Mouse (Mus musculus) brown adipose tissue, adult 24 weeks (tissue): ENCODE data around the gene Higd1b. TPM values are rescaled to one million over a fixed set of nuclear protein-coding genes. Genes with fewer than 3 reads are reported as not detected.
A peak's percentile ranks its signal among the peaks of the same experiment; 100 is the strongest.

Experiments
- H3K27ac ChIP-seq: fragments of 200-500 bp; replicated peaks from 2 replicates; pipeline ENCODE4 v1.5.1; 2012; ENCODE audit warnings: low read depth, mild to moderate bottlenecking, low read length
- H3K4me1 ChIP-seq: fragments of 200-500 bp; 2 replicates; pipeline ENCODE4 v1.6.1; 2012; ENCODE audit warnings: low read length, mixed read lengths; ENCODE audit not compliant: control insufficient read depth, insufficient read depth, insufficient read length
- H3K4me3 ChIP-seq: fragments of 200-500 bp; 2 replicates; pipeline ENCODE4 v1.5.1; 2012; ENCODE audit warnings: low read depth, mild to moderate bottlenecking, low read length, moderate library complexity; ENCODE audit not compliant: insufficient read depth
- polyA plus RNA-seq: library from polyadenylated mRNA; stranded (reverse); fragments of >200 nt; gene quantifications from 2 replicates; pipeline ENCODE4 v1.2.4, GENCODE M21; 2012; ENCODE audit not compliant: missing spikeins, insufficient read depth, insufficient read length

Higd1b gene
- polyA plus RNA-seq, 1 experiment: 20.1 TPM

DNA sequence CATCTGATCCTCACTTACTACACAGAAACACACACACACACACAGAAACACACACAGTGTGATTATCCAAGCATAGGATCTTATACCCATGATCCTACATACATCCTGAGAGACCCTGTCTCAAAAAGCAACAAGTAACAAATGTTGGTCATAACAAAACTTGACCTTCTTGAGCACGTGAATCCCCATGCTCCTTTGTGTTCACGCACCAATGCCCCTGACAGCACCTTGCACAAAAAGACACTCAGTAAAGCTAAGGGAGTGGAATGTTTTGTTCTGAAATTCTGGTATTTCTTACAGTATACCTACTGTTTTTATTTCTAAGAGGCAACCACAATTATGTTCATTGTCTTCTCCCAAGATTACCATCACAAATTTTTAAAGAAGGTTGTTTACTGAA, 43.9 kb downstream of the Higd1b start:
- Histone ChIP-seq H3K4me3 (no peak overlapping the region), H3K4me1 (0 out of 2 replicates have a peak, but pooled peaks cover 2% of the 10 kb centered on the region)

GRCm38 (mm10) chr11:102880585-102881313, 45.1 kb downstream of the Higd1b start, which contains the start of the genes Eftud2 and Ccdc103:
Eftud2 (minus strand) TSS chr11:102880985.
Ccdc103 (plus strand) TSS chr11:102881204.
- Histone ChIP-seq H3K4me1 (0 out of 2 replicates have a peak, but pooled peaks cover 2% of the 10 kb centered on the region), H3K27ac (peak within 1 kb of the TSS; percentile 93), H3K4me3 (peak within 1 kb of the TSS; percentile 76)

More for the DNA sequence above, 43.9 kb downstream of the Higd1b start:
- no peak overlapping the region for H3K27ac ChIP-seq

GRCm38 (mm10) chr11:102881314-102882198, 45.9 kb downstream of the Higd1b start:
- Histone ChIP-seq H3K4me1 (0 out of 2 replicates have a peak, but pooled peaks cover 2% of the 10 kb centered on the region), H3K27ac (no peak overlapping the region), H3K4me3 (peak overlapping the region; percentile 76)

DNA sequence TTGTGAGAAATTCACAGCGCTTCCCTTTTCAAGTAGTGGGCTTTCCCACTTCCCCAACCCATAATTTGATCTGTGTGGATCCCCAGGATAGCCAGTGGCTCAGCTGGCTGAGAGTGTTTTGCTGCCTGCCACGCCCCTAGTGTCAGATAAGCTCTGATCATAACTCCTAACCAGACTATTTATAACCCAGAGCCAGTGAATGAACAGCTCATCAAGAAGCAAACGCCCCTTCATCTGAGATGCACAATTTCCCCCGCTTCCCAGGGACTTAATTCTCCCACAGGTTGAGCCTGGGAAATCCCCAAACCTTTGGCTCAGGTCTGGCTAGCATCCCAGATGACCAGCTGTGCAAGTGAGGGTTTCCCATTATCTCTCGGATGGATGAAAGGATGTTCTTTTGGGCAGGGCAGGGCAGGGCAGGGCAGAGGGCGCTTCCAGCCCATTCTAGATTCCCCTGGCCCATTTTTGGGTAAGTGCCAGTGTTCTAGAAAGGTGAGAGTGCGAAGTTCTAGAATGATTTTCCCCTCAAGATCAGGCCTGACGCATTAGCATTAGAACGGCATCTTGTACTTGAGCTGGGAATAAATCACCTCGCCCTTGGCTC, 49.1 kb downstream of the Higd1b start, which contains the start of gene Fam187a:
Fam187a (plus strand) TSS at position 554 of the 604 bp plus-strand sequence.
- Histone ChIP-seq H3K4me3 (no peak within 1 kb of the TSS), H3K4me1 (0 out of 2 replicates have a peak, but pooled peaks cover 2% of the 10 kb centered on the region), H3K27ac (no peak within 1 kb of the TSS)

DNA sequence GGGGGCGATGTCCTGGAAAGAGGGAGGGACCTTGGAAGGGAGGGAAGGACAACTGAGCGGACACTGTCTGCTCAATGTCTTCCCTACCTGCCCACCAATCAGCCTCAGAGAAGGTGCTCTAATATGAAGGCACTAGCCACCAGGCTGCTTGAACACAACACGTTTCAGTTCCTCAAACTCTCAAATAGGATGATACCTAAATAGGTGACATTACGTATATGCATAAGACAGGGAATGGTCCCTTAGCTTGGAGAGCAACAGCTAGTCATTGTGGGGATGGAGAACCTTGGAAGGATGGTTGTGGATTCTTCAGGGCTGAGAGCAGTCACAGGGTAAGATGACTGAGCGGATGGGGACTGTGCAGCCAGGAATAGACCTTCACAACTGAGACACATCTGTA, 51.8 kb downstream of the Higd1b start:
- Histone ChIP-seq H3K4me1 (no peaks in the 10 kb centered on the region), H3K4me3 (no peak overlapping the region), H3K27ac (no peak overlapping the region)

Other genes with a start within 250 kb of the Higd1b start
- gene Fzd2, start 231.5 kb upstream of the Higd1b start, polyA plus RNA-seq: 0.42 and 1.3 TPM in 2 replicates
- not detected in 2 replicates for gene Meioc, start 172.1 kb upstream of the Higd1b start, polyA plus RNA-seq
- 19.3 and 27.5 TPM in 2 replicates for gene Ccdc43, start 138.1 kb upstream of the Higd1b start, polyA plus RNA-seq
- gene Adam11, start 74.4 kb upstream of the Higd1b start, polyA plus RNA-seq: 0.59 and 1.4 TPM in 2 replicates
- 4.6 and 5.0 TPM in 2 replicates for gene Gjc1, start 16.1 kb upstream of the Higd1b start, polyA plus RNA-seq
- gene Eftud2, start 45.1 kb downstream of the Higd1b start, polyA plus RNA-seq: 30.9 and 32.6 TPM in 2 replicates
- not detected in 2 replicates for gene Ccdc103, start 45.4 kb downstream of the Higd1b start, polyA plus RNA-seq
- gene Fam187a, start 49.3 kb downstream of the Higd1b start, polyA plus RNA-seq: not detected in 2 replicates
- gene Gfap, start 65.1 kb downstream of the Higd1b start, polyA plus RNA-seq: not detected in 2 replicates
- gene Kif18b, start 89.3 kb downstream of the Higd1b start, polyA plus RNA-seq: not detected in 2 replicates
- gene C1ql1, start 110.8 kb downstream of the Higd1b start, polyA plus RNA-seq: not detected in 2 replicates
- 52.6 and 57.2 TPM in 2 replicates for gene Nmt1, start 192.3 kb downstream of the Higd1b start, polyA plus RNA-seq
- gene Dcakd, start 192.5 kb downstream of the Higd1b start, polyA plus RNA-seq: 25.6 and 25.9 TPM in 2 replicates